Mouse (Mus musculus) urinary bladder, postnatal 25 days (tissue): ENCODE data around the gene Ago1.

Experiments used
- DNase-seq: peaks from one replicate; pipeline ENCODE4 v3.0.0; 2022; ENCODE audit warnings: low spot score

Gene Ago1

DNA sequence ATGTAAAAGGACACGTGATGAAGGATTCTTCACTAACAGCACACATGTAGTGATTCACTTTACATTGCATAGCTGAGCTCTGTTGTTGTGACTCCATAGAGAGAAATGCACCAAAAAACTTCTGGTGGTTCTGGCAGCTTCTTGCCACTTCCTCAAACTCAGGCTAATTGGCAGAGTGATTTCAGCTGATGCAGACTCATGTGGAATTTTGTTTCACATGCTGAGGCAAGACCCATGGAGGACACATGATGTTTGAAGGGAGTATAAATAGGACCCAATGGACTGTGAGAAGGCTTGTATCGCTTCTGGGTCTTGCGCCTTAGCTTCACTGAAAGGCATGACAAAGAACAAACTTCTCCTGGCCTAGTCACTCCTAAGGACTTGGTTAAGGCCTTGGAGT is 55.9 kb downstream of the Ago1 start:
- DNase-seq, result no peak
